Mouse (Mus musculus): ENCODE measurements around the gene Olfr191.
"Not testable (repeated sequence)": the region's sequence is repeated elsewhere in the genome, so short reads cannot be mapped to it uniquely, and the experiment has no call there.

DNA sequence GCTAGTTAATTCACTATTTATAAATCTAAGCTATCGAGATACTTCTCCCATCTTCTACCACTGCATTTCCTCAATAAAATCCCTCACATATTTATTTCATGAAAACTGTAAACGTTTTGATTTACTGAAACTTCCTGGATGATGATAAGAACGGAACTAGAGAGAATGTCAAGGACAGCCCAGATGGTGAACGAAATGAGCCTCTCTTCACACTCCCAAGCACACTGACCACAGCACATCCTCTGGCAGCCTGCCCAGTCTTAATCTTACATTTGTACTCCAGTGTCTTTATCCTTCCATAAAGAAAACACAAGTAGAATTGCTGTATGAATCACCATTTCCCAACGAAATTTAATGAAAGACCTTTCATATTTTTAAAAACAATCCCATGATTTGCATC is 18.9 kb upstream of the Olfr191 start:
- not testable (repeated sequence) for TF ChIP-seq HCFC1 (IDR thresholded peaks at IDR 0.05; ENCODE audit: borderline replicate concordance, insufficient read depth, low read length); CHD2 (IDR thresholded peaks at IDR 0.05; ENCODE audit: low read depth, low read length); ZC3H11A (IDR thresholded peaks at IDR 0.05; ENCODE audit: borderline replicate concordance, low read depth, low read length)

All from ES-E14 (cell line).